8 mouse cellular contexts compared by ENCODE assay signal in genomic region chr7:118712228-118713173, GRCm38 (mm10). TPM values are rescaled to one million over a fixed set of nuclear protein-coding genes. Genes with fewer than 3 reads are reported as not detected.
DNase-seq lines count a peak whose midpoint lies in the region; ATAC-seq and TF ChIP-seq lines count a peak whose summit lies in the region.

Gene Ccp110, plus strand, starts transcription at chr7:118712552.

- no peaks in the 10 kb centered on the region for H3K9me3 ChIP-seq in CH12.LX (replicated peaks; ENCODE audit: low read length)
- no peaks in the 10 kb centered on the region for H3K9me3 ChIP-seq in forebrain, embryonic 12.5 days
- no peaks in the 10 kb centered on the region for H3K9me3 ChIP-seq in liver, postnatal 0 days (ENCODE audit: low read length)
- no peaks in the 10 kb centered on the region for H3K9me3 ChIP-seq in neural tube, embryonic 14.5 days (ENCODE audit: control insufficient read depth, low read length)

- peak within 1 kb of the TSS; percentile 88 for H3K4me2 ChIP-seq in CH12.LX (ENCODE audit: insufficient read depth, low read depth, poor library complexity, severe bottlenecking)
- peak within 1 kb of the TSS; percentile 77 for H3K4me2 ChIP-seq in forebrain, embryonic 12.5 days
- peak within 1 kb of the TSS; percentile 87 for H3K4me2 ChIP-seq in liver, postnatal 0 days (ENCODE audit: low read depth, low read length)
- peak within 1 kb of the TSS; percentile 55 for H3K4me2 ChIP-seq in neural tube, embryonic 14.5 days (ENCODE audit: low read depth, low read length)

- WGBS in forebrain, embryonic 12.5 days: under 1% methylated on average over 48 of the region's 48 CpGs
- WGBS in large intestine, adult 2 months: 2% methylated on average over 48 of the region's 48 CpGs
- WGBS in liver, postnatal 0 days (ENCODE audit: insufficient replicate concordance): 2% methylated on average over 48 of the region's 48 CpGs
- WGBS in neural tube, embryonic 14.5 days: under 1% methylated on average over 48 of the region's 48 CpGs

- peak in 1 of 2 experiments; percentile 17; a peak in 2 of 4 replicates for TF ChIP-seq CTCF in CH12.LX (conservative IDR thresholded peaks at IDR 0.05 in 1 of 2, IDR thresholded peaks at IDR 0.05 in 1 of 2; ENCODE audit: low read depth in 2 of 2, low read length in 2 of 2)
- peak; percentile 43 for TF ChIP-seq CTCF in liver, postnatal 0 days (IDR thresholded peaks at IDR 0.05; ENCODE audit: low read depth)

- peaks cover 2% of the 10 kb centered on the region; the same call in 1 of the 2 replicates for H3K79me2 ChIP-seq in CH12.LX (replicated peaks; ENCODE audit: control insufficient read depth, extremely low read depth, insufficient read depth, poor library complexity, severe bottlenecking)

- no peaks in the 10 kb centered on the region for H3K27me3 ChIP-seq in CH12.LX (replicated peaks)
- H3K27me3 ChIP-seq in forebrain, embryonic 12.5 days: peaks cover 2% of the 10 kb centered on the region; the same call in 1 of the 2 replicates
- no peaks in the 10 kb centered on the region for H3K27me3 ChIP-seq in liver, postnatal 0 days (ENCODE audit: insufficient read depth, low read length)
- no peaks in the 10 kb centered on the region for H3K27me3 ChIP-seq in neural tube, embryonic 14.5 days (ENCODE audit: control insufficient read depth, insufficient read depth, low read length)

- peak within 1 kb of the TSS; percentile 76 for H3K9ac ChIP-seq in CH12.LX (ENCODE audit: insufficient read depth, low read depth)
- peak within 1 kb of the TSS; percentile 80 for H3K9ac ChIP-seq in forebrain, embryonic 12.5 days
- H3K9ac ChIP-seq in liver, postnatal 0 days (replicated peaks): peak within 1 kb of the TSS; percentile 66
- H3K9ac ChIP-seq in neural tube, embryonic 14.5 days (replicated peaks; ENCODE audit: low read depth, low read length): peak within 1 kb of the TSS; percentile 67

- H3K36me3 ChIP-seq in CH12.LX (replicated peaks in 1 of 2; ENCODE audit: control insufficient read depth in 1 of 2, insufficient read depth in 1 of 2, low read length in 1 of 2): peaks cover 12 to 19% of the 10 kb centered on the region in 2 experiments
- peaks cover 15% of the 10 kb centered on the region for H3K36me3 ChIP-seq in forebrain, embryonic 12.5 days (replicated peaks)
- H3K36me3 ChIP-seq in liver, postnatal 0 days (replicated peaks; ENCODE audit: insufficient read depth, low read length): no peaks in the 10 kb centered on the region
- H3K36me3 ChIP-seq in neural tube, embryonic 14.5 days (ENCODE audit: control insufficient read depth, insufficient read depth, low read length): peaks cover 9% of the 10 kb centered on the region; the same call in 1 of the 2 replicates

- peak within 1 kb of the TSS; percentile 78 to 98 (median 97) for H3K4me3 ChIP-seq in CH12.LX (replicated peaks in 1 of 3; ENCODE audit: low read depth in 2 of 3, low read length in 2 of 3, poor library complexity in 1 of 3)
- H3K4me3 ChIP-seq in forebrain, embryonic 12.5 days (replicated peaks): peak within 1 kb of the TSS; percentile 86
- H3K4me3 ChIP-seq in liver, postnatal 0 days (ENCODE audit: low read depth, low read length): peak within 1 kb of the TSS; percentile 75
- peak within 1 kb of the TSS; percentile 81 for H3K4me3 ChIP-seq in neural tube, embryonic 14.5 days (ENCODE audit: low read depth, low read length)

- in situ Hi-C loops in CH12.LX (cut with MboI; ENCODE audit: low pct_ligation_motif_present, low pct_unique_long_range_greater_than_20kb, low sequenced_read_pairs): no loop called here

- intact Hi-C loops in heart, postnatal 10 days (cut with DNase I): no loop called here

- peak; percentile 97 for ATAC-seq in forebrain, embryonic 12.5 days (ENCODE audit: low FRiP score)
- peak; percentile 99 for ATAC-seq in liver, postnatal 0 days
- ATAC-seq in neural tube, embryonic 14.5 days (ENCODE audit: low read depth): peak; percentile 98

- peak within 1 kb of the TSS; percentile 2; the same call in 1 of the 2 replicates for H3K27ac ChIP-seq in CH12.LX (ENCODE audit: insufficient read depth, low read depth)
- peak within 1 kb of the TSS; percentile 70 for H3K27ac ChIP-seq in forebrain, embryonic 12.5 days
- H3K27ac ChIP-seq in liver, postnatal 0 days (ENCODE audit: low read depth): peak within 1 kb of the TSS; percentile 36; the same call in 1 of the 2 replicates
- H3K27ac ChIP-seq in neural tube, embryonic 14.5 days (ENCODE audit: low read depth, low read length): peak within 1 kb of the TSS; percentile 78; the same call in 1 of the 2 replicates

- no peak for TF ChIP-seq EP300 in CH12.LX (IDR thresholded peaks at IDR 0.05; ENCODE audit: low read length)
- peak; percentile 75 for TF ChIP-seq EP300 in liver, postnatal 0 days (IDR thresholded peaks at IDR 0.05; ENCODE audit: low read depth)

- dilution Hi-C loops in CH12.LX (cut with MboI; ENCODE audit: extremely low pct_ligation_motif_present, extremely low pct_unique_long_range_greater_than_20kb, low sequenced_read_pairs): no loop called here

- TF ChIP-seq POLR2A in CH12.LX (IDR thresholded peaks at IDR 0.05; ENCODE audit: low read depth, low read length): peak; percentile 69

- DNase-seq in CH12.LX (ENCODE audit: extremely low read depth): peak; percentile 97
- DNase-seq in c-Kit-positive CD71-positive TER-119-negative erythroid progenitor cells, embryonic 14.5 days (ENCODE audit: low read depth): peak; percentile 95
- DNase-seq in heart, postnatal 10 days: peak; percentile 96 to 97
- DNase-seq in large intestine, adult 2 months (ENCODE audit: low read depth, low spot score): peak; percentile 98
- peak; percentile 95 for DNase-seq in liver, postnatal 0 days
- peak; percentile 88 for DNase-seq in testis, postnatal 10 days (ENCODE audit: low spot score)

- no peak for TF ChIP-seq RAD21 in CH12.LX (IDR thresholded peaks at IDR 0.05; ENCODE audit: low read depth, low read length)

- peaks cover 7 to 18% of the 10 kb centered on the region in 2 experiments; a peak in 3 of 4 replicates for H3K4me1 ChIP-seq in CH12.LX (ENCODE audit: control insufficient read depth in 1 of 2, insufficient read depth in 2 of 2)
- peaks cover 15% of the 10 kb centered on the region for H3K4me1 ChIP-seq in forebrain, embryonic 12.5 days
- H3K4me1 ChIP-seq in liver, postnatal 0 days (ENCODE audit: insufficient read depth): peaks cover 8% of the 10 kb centered on the region
- H3K4me1 ChIP-seq in neural tube, embryonic 14.5 days (ENCODE audit: control insufficient read depth, insufficient read depth, low read length): peaks cover 10% of the 10 kb centered on the region

TF ChIP-seq in CH12.LX, 34 proteins besides CTCF, POLR2A, EP300 and RAD21 (continues in another document):
- peak; percentile 58; the same call in 1 of the 2 replicates for TF ChIP-seq NELFE (IDR thresholded peaks at IDR 0.05; ENCODE audit: low read depth, low read length)
- peak; percentile 58; the same call in 1 of the 2 replicates for TF ChIP-seq MAZ (IDR thresholded peaks at IDR 0.05; ENCODE audit: low read depth, low read length)
- peak; percentile 100 for TF ChIP-seq HCFC1 (IDR thresholded peaks at IDR 0.05; ENCODE audit: low read depth, low read length)
- TF ChIP-seq KAT2A (IDR thresholded peaks at IDR 0.05; ENCODE audit: insufficient replicate concordance, low read length): peak; percentile 99
- TF ChIP-seq TCF12 (IDR thresholded peaks at IDR 0.05; ENCODE audit: low read depth, low read length): 0 out of 2 replicates have a peak, but pooled peaks have one; percentile 17
- no peak for TF ChIP-seq ZKSCAN1 (IDR thresholded peaks at IDR 0.05; ENCODE audit: borderline replicate concordance, low read depth, low read length)
- TF ChIP-seq MYC (IDR thresholded peaks at IDR 0.05; ENCODE audit: low read depth, low read length): peak; percentile 64
- TF ChIP-seq CHD2 (IDR thresholded peaks at IDR 0.05; ENCODE audit: low read length): peak; percentile 79; the same call in 1 of the 2 replicates
- TF ChIP-seq USF2 (conservative IDR thresholded peaks at IDR 0.05; ENCODE audit: low read depth, low read length): no peak
- 0 out of 2 replicates have a peak, but pooled peaks have one; percentile 19 for TF ChIP-seq TBP (conservative IDR thresholded peaks at IDR 0.05; ENCODE audit: low read depth, low read length)
- no peak for TF ChIP-seq JUND (conservative IDR thresholded peaks at IDR 0.05; ENCODE audit: low read depth, low read length)
- TF ChIP-seq GABPA (IDR thresholded peaks at IDR 0.05; ENCODE audit: insufficient replicate concordance, low read depth, low read length): peak; percentile 88; the same call in 1 of the 2 replicates
- TF ChIP-seq ETS1 (conservative IDR thresholded peaks at IDR 0.05; ENCODE audit: low read depth, low read length): no peak
- TF ChIP-seq ZC3H11A (IDR thresholded peaks at IDR 0.05; ENCODE audit: low read depth, low read length): no peak
- peak; percentile 81; the same call in 1 of the 2 replicates for TF ChIP-seq MXI1 (IDR thresholded peaks at IDR 0.05; ENCODE audit: low read depth, low read length)
- no peak for TF ChIP-seq JUN (IDR thresholded peaks at IDR 0.05; ENCODE audit: insufficient read depth, low read depth, low read length)
- TF ChIP-seq USF1 (IDR thresholded peaks at IDR 0.05; ENCODE audit: low read depth, low read length): no peak
- TF ChIP-seq IRF4 (IDR thresholded peaks at IDR 0.05; ENCODE audit: low read depth, low read length): no peak
- peak; percentile 62 for TF ChIP-seq NRF1 (IDR thresholded peaks at IDR 0.05; ENCODE audit: low read depth, low read length)
- TF ChIP-seq CHD1 (IDR thresholded peaks at IDR 0.05; ENCODE audit: low read depth, low read length): peak; percentile 46; the same call in 1 of the 2 replicates
- TF ChIP-seq MAFK (IDR thresholded peaks at IDR 0.05; ENCODE audit: insufficient replicate concordance, low read length): no peak
- no peak for TF ChIP-seq PAX5 (IDR thresholded peaks at IDR 0.05; ENCODE audit: low read length)
- TF ChIP-seq UBTF (IDR thresholded peaks at IDR 0.05; ENCODE audit: low read depth, low read length): no peak
- peak; percentile 89 for TF ChIP-seq SIN3A (IDR thresholded peaks at IDR 0.05; ENCODE audit: low read length)
- TF ChIP-seq SMC3 (IDR thresholded peaks at IDR 0.05; ENCODE audit: low read depth, low read length): no peak
- TF ChIP-seq ELF1 (IDR thresholded peaks at IDR 0.05; ENCODE audit: low read depth, low read length): peak; percentile 89
- no peak for TF ChIP-seq ZNF384 (IDR thresholded peaks at IDR 0.05; ENCODE audit: low read depth, low read length)

RNA-seq across cellular contexts. Expression of gene Ccp110, which starts in this region (rescaled TPM):
- total RNA-seq in CH12.LX (2012; rRNA removed): 13.4 and 16.9 TPM in 2 replicates
- 10.6 and 11.9 TPM in 2 replicates for total RNA-seq in CH12.LX (2014; rRNA removed)
- polyA plus RNA-seq in CH12.LX (2012; ENCODE audit: insufficient read length, low read depth): 14.6 and 16.3 TPM in 2 replicates
- polyA plus RNA-seq in forebrain, embryonic 12.5 days (2016; fragmentation: Nextera tagmentation; extraction: Ambion mirVana): 44.8 and 57.6 TPM in 2 replicates
- 1 to 10 TPM; 4.1 to 4.8 TPM for total RNA-seq in heart, postnatal 10 days (2021)
- polyA plus RNA-seq in large intestine, adult 2 months (2012; rRNA removed): 1.1 and 1.5 TPM in 2 replicates
- polyA plus RNA-seq in liver, postnatal 0 days (2015; fragmentation: Nextera tagmentation; extraction: Ambion mirVana): 2.7 and 3.5 TPM in 2 replicates
- polyA plus RNA-seq in neural tube, embryonic 14.5 days (2014; fragmentation: Nextera tagmentation; extraction: Ambion mirVana): 19.6 and 20.9 TPM in 2 replicates

Comparison
In these comparisons a context has a peak if more than half of its experiments do, and no peak if none do; other contexts are left out.
1. Peak in every context shown above with its lines: DNase-seq, ATAC-seq, H3K4me3 ChIP-seq and H3K27ac ChIP-seq.
2. H3K27ac ChIP-seq: peak in every context shown above with its lines; median percentile 78 in neural tube, embryonic 14.5 days; 70 in forebrain, embryonic 12.5 days; 36 in liver, postnatal 0 days; 2 in CH12.LX.